10 mouse cellular contexts compared by ENCODE assay signal in genomic region chr12:104676535-104677370, GRCm38 (mm10).
A peak's percentile ranks its signal among the peaks of the same experiment; 100 is the strongest.
DNase-seq lines count a peak whose midpoint lies in the region; ATAC-seq and TF ChIP-seq lines count a peak whose summit lies in the region.
"Had no signal": no experiment of that assay in that cellular context is flagged by ENCODE, and none has a peak within 500 bp of the region (broad histone marks: within the 10 kb centered on the region; RNA-seq: fewer than 3 reads in every experiment).

No protein-coding gene starts in this region.

- H3K4me3 ChIP-seq in liver, embryonic 11.5 days (ENCODE audit: low read depth, low read length): no peak overlapping the region
- H3K4me3 ChIP-seq in forebrain, postnatal 0 days (ENCODE audit: low read depth, low read length): no peak overlapping the region
- H3K4me3 ChIP-seq in limb, embryonic 13.5 days: no peak overlapping the region
- no peak overlapping the region for H3K4me3 ChIP-seq in kidney, adult 2 months (ENCODE audit: insufficient read depth, low read depth, low read length)

- H3K36me3 ChIP-seq in liver, embryonic 11.5 days (ENCODE audit: control insufficient read depth, insufficient read depth, low read length): no peaks in the 10 kb centered on the region
- H3K36me3 ChIP-seq in forebrain, postnatal 0 days (ENCODE audit: insufficient read depth): no peaks in the 10 kb centered on the region
- no peaks in the 10 kb centered on the region for H3K36me3 ChIP-seq in limb, embryonic 13.5 days
- H3K36me3 ChIP-seq in kidney, adult 2 months (ENCODE audit: control insufficient read depth, insufficient read depth, low read length): no peaks in the 10 kb centered on the region

- no peak overlapping the region for H3K4me2 ChIP-seq in liver, embryonic 11.5 days
- H3K4me2 ChIP-seq in forebrain, postnatal 0 days (ENCODE audit: low read depth): no peak overlapping the region
- no peak overlapping the region for H3K4me2 ChIP-seq in limb, embryonic 13.5 days (replicated peaks)

- ATAC-seq in liver, embryonic 11.5 days (replicated peaks; ENCODE audit: low FRiP score): peak; percentile 57; the same call in 1 of the 2 replicates
- ATAC-seq in forebrain, postnatal 0 days: peak; percentile 61
- 0 out of 2 replicates have a peak, but pooled peaks have one; percentile 16 for ATAC-seq in limb, embryonic 13.5 days (ENCODE audit: low FRiP score, low read depth)

- TF ChIP-seq POLR2A in kidney, adult 2 months (IDR thresholded peaks at IDR 0.05; ENCODE audit: low read depth, low read length): no peak

- H3K27me3 ChIP-seq in liver, embryonic 11.5 days (replicated peaks; ENCODE audit: control insufficient read depth, insufficient read depth, low read length): no peaks in the 10 kb centered on the region
- H3K27me3 ChIP-seq in forebrain, postnatal 0 days (ENCODE audit: insufficient read depth, low read length): no peaks in the 10 kb centered on the region; the same call in 1 of the 2 replicates
- peaks cover 24% of the 10 kb centered on the region; the same call in 1 of the 2 replicates for H3K27me3 ChIP-seq in limb, embryonic 13.5 days
- no peaks in the 10 kb centered on the region for H3K27me3 ChIP-seq in kidney, adult 2 months (replicated peaks; ENCODE audit: control insufficient read depth, insufficient read depth, low read length)

- WGBS in liver, embryonic 11.5 days: 86% methylated on average over 13 of the region's 13 CpGs
- 73% methylated on average over 13 of the region's 13 CpGs for WGBS in forebrain, postnatal 0 days
- 59% methylated on average over 13 of the region's 13 CpGs for WGBS in limb, embryonic 13.5 days
- 82% methylated on average over 13 of the region's 13 CpGs for WGBS in kidney, adult 2 months

- H3K9me3 ChIP-seq in liver, embryonic 11.5 days (ENCODE audit: control insufficient read depth, low read length): no peaks in the 10 kb centered on the region
- no peaks in the 10 kb centered on the region for H3K9me3 ChIP-seq in forebrain, postnatal 0 days (ENCODE audit: low read length)
- no peaks in the 10 kb centered on the region for H3K9me3 ChIP-seq in limb, embryonic 13.5 days

- no peak overlapping the region for H3K9ac ChIP-seq in liver, embryonic 11.5 days (ENCODE audit: low read depth, low read length)
- no peak overlapping the region for H3K9ac ChIP-seq in forebrain, postnatal 0 days
- H3K9ac ChIP-seq in limb, embryonic 13.5 days: no peak overlapping the region

- TF ChIP-seq CTCF in forebrain, postnatal 0 days (IDR thresholded peaks at IDR 0.05; ENCODE audit: low read depth): no peak
- no peak for TF ChIP-seq CTCF in kidney, adult 2 months (conservative IDR thresholded peaks at IDR 0.05; ENCODE audit: insufficient read depth, insufficient read length, low read depth, low read length)

- no peak for DNase-seq in liver, embryonic 11.5 days (ENCODE audit: low spot score)
- DNase-seq in liver: no peak
- no peak for DNase-seq in forebrain, postnatal 0 days
- DNase-seq in retina, postnatal 1 day: peak; percentile 26
- no peak for DNase-seq in kidney, adult 2 months
- no peak for DNase-seq in frontal cortex, postnatal 25 days (ENCODE audit: low spot score in 2 of 2)
- DNase-seq: heart, adult 18-20 months; kidney, adult 9 months; right cerebral cortex, postnatal 4 days had no signal

- H3K4me1 ChIP-seq in liver, embryonic 11.5 days (replicated peaks; ENCODE audit: control insufficient read depth, insufficient read depth, low read length): no peaks in the 10 kb centered on the region; the same call in 1 of the 2 replicates
- no peaks in the 10 kb centered on the region for H3K4me1 ChIP-seq in forebrain, postnatal 0 days (ENCODE audit: insufficient read depth)
- peaks cover 58% of the 10 kb centered on the region for H3K4me1 ChIP-seq in limb, embryonic 13.5 days
- no peaks in the 10 kb centered on the region for H3K4me1 ChIP-seq in kidney, adult 2 months (ENCODE audit: control insufficient read depth, insufficient read depth, low read length)

- no peak overlapping the region for H3K27ac ChIP-seq in liver, embryonic 11.5 days (ENCODE audit: low read depth, low read length)
- H3K27ac ChIP-seq in forebrain, postnatal 0 days (ENCODE audit: low read depth, low read length): no peak overlapping the region
- no peak overlapping the region for H3K27ac ChIP-seq in limb, embryonic 13.5 days
- no peak overlapping the region for H3K27ac ChIP-seq in kidney, adult 2 months (ENCODE audit: insufficient read depth, low read depth, low read length)
